Mouse (Mus musculus) natural killer cell, adult 2 months (primary cell): ENCODE measurements at regions not wholly inside any gene's neighbourhood (a gene's known extent, or its start where the extent isn't known, plus 50 kb on each side); places are given as distances from the start of the nearest gene placed in this dataset.

ENCODE experiments used
- DNase-seq, 2 experiments: peaks; one replicate each; pipeline ENCODE4 v3.0.0; 2022; ENCODE audit warnings: low spot score in 2 of 2

DNA sequence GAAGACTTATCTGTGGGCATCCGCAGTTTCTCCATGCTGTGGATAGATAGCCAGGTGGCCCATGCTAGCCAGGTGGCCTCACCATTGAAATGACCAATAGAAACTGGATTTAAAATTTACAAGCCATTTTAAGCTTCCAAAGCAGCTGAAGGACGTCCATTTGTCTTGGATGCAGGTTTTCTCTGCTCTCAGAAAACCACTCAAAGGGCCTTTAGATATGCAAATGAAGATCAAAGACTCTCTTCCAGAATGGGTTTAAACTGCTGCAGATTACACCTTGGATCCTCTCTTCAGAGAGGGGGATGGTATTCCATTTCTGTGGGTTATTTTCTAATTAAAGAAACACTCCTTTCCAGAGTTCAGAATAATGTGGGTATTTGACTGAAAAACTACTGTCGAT is 518.5 kb downstream of the Rnf144a start:
- no peak for DNase-seq

DNA sequence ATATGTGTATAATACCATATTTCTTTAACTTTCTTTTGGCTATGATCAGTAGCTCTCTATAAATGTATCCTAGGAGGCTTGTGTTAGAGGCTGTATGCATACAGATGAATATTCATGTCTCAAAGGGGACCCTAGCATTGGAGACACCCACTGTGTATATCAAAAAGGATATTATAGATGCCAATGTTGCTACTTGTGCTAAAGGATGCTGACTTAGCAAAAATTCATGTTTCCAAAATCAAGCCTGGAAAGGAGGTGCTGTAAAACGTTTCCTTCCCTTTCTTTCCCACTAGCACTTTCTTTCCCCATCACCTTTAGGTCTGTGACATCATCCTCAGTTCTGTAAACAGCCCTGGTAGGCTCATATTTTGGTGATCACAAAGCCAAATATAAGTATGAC is 519.4 kb downstream of the Rnf144a start:
- DNase-seq = no peak

DNA sequence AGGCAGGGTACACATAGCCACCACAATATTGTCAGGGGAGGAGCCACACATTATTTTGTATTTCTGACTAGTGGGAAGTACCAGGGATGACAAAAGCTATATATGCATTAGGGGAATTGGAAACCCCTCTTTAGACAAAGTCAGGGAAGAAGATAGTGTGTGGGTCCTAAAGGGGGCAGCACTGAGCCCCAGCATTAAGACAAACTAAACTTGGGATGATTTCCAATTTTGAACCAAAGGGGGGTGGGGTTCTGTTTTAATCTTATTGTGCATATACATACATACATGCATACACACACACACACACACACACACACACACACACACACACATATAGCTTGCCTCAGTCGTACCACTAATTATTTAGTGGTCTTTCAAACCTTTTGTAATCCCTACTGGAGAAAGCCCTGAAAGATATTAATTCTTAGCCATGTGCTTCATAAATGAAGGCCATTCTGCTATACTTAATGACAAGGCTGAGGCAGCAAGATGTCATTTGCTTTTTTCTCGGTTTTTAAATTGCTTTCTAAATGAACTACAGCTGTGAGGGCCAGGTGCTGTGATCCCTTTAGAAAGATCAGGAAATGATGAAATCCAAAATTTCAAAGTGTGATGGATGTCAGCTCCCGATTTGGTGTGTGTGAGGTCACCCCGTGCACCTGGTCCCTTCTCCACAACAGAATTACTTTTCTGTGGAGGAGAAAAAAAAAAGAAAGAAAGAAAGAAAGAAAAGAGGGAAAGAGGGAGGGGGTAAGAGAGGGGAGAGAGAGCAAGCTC is 523.5 kb downstream of the Rnf144a start:
- DNase-seq = no peak

DNA sequence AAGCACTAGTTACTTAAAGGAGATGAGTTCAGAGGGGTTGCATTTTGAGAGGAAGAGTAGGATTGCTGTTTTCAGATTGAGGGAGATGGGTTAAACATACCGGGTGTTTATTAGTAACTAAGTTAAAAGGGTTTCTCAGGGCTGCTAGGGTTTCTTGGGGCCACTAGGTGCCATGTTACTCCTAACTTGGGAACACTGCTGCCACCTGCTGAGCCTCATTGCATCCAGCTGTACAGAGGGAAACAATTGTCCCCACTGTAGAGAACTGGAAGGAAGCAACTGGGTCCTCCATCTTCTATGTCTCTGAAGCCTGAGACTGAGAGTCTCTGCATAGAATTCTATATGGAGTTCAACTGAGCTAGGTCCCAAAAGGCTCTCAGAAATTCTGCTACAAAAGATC is 524.3 kb downstream of the Rnf144a start:
- no peak for DNase-seq

DNA sequence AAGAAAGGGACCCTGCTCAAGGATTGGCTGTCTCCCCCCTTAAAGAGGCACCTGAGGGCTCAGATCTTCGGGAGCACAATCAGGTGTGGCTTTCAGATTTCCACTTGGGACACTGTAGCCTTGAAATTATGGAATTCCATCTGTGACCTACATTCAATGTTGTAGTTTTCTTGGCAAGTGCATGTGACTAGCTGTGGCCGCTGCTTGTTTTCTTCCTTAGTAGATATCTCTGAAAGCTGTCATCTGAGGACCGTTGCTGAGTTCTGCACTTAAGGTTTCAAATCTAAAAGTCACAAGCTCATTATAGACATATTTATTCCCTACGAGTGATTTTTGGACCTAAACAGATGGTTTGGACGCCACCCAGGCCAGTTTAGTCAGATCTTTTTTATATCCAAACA is 531.3 kb downstream of the Rnf144a start:
- no peak for DNase-seq

DNA sequence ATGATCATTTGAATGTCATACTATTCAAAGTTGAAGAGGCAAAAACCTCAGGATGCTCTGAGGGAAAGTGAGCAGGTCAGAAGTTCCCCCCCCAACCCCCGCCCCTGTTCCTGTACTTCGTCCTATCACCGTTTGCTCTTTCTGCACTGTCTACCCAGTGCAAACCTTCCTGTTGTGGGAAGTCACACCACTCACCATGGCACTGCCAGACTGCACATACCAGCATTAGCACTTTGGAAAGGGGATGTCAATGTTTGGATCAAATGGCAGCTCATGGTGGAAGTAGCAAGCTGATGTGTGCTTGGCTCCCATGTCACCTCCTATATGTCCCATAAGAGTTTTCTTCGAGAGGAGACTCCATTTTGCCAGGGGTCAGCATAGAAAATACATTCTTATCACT is 543.2 kb downstream of the Rnf144a start:
- DNase-seq = no peak

DNA sequence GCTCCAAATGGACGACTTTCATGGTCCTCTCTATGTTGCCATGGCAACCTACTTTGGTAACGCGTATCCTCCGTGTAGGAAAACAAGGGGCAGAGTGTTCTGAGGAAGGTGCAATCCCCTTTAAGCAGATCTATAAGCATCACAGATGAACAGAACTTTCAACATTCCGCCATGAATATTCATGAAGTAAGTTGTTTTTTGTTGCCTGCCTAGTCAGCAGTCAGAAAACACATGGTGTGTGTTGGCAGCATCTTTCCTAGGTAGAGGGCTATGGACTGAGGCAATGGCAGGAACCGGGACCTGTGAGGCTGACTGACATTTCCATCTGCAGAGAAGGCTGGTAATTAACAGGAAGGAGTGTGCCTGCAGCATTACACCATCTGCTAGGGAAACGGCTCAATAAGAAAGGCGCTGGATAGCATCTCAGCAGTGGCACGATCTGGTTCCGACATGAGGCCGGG is 544.0 kb downstream of the Rnf144a start:
- DNase-seq = no peak

DNA sequence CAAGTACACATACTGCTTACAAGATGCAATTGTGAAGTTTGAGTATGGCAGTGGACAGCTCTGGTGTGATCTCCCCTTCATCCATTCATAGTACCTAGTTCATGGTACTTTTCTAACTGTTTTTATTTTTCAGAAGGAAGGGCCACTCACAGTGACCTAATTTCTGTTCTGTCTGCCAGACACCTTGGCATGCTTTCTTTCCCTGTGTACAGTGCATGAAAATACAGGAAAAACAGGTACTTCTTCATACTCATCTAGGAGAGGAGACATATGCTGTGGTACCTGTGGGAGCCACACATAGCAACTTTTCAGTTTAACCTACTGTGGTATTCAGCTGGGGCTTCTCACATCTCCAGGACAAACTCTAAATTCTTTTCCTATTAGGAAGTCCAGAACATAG is 545.2 kb downstream of the Rnf144a start:
- no peak for DNase-seq

DNA sequence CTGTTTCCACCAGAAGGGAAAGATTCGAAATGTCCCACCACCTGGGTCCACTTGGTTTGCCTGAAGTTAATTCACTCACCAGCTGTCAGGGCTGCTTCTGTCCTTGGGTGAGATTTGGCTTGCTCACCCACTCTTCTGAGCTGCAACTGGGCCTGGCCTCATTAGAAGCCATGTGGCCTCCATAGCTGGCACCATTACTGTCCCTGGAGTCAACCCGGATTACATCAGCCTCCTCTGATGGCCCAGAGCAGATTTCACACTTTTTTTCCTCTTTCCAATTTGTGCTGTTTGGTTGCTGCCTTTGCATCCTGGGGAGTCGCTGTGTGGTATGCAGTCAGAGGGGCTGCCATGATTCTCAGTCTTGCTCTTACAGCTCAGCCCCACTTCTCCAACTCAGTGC is 550.0 kb downstream of the Rnf144a start:
- no peak for DNase-seq

DNA sequence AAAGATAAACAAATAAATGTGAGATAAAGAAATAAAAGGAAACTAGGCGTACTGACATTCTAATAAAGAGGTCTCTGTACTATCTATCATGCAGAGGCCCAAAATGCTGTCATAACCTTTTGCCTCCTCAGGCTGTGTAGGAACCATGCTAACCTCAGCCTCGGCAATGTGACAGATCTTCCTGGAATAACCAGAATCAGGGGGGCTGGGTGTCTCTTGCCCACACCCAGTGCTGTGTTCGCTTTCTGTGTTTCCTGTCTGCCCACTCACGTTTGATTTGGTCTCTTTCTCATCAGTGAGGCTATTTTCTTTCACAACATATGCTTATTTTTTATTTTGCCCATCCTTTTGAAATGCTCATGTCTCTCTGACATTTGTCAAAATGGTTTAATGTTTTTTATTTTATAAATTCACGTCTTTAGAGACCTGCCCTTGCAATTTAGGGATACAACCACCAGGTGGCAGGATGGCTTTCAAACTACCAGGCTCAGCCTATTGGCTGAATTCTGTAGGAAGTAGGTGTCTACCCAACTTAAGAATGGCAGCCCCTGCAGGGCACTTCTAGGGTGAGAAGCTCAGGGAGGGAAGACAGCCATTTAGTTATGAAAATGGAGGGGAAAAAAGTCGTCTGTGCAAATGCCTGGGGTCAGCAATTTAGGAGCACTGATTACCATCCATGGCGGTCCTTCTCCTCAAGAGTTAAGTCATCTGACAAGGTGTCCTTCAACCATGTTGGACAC is 550.8 kb downstream of the Rnf144a start:
- peak; percentile 57 to 71 for DNase-seq

DNA sequence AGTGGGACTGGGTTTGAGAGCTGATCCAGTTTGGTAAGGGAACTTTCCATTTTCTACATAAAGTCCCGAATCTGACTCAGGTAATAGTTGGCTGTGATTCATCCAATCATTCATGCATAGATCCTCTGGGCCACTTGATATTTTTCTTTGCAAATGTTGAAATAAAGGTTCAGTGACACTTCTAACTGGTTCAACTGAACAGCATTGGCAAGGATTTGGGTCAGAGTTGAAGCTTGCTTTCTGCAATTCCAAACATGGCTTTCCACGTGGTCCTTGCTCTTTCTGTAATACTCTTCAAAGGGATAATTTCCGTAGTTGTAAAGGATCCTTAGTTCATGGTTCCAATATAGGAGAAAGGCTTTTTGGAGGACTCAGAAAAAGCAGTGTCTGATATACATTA is 554.0 kb downstream of the Rnf144a start:
- no peak for DNase-seq

DNA sequence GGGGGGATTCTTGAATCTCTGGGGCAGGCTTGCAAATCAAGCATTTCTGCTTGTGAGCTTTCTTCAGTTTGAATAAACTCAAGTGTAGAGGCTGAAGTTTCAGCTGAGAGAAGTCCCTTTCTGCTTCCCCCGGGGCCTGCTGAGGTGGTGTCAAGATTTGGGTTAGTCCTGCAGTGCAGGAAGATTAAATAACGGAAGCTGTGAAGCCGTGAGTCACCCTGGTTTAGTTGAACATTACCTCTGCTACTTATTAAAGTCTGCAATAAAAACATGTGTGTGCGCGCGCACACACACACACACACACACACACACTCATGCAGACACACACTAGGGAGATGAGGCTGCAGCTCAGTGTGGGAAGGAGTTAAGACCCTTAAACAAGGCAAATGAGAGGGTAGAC is 556.7 kb downstream of the Rnf144a start:
- DNase-seq = no peak

DNA sequence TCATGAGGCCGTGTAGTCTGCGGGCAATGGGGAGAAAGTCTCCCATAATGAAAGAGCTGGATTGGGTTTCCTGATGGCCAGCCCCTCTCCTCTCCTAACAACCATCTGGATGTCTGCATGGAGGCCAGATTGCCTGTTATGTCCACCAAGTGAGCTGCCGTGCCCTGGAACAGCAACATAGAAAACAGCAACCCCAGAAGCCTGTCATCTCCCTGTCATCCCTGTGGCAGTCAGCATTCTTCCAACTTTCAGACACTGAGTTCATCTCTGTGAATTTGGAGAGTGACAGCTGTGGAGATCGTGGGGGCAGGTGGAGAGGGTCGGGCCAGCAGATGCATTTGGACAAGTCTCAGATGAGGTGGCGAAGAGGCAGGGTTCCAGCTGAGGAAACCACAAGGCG is 585.0 kb downstream of the Rnf144a start:
- DNase-seq = no peak

DNA sequence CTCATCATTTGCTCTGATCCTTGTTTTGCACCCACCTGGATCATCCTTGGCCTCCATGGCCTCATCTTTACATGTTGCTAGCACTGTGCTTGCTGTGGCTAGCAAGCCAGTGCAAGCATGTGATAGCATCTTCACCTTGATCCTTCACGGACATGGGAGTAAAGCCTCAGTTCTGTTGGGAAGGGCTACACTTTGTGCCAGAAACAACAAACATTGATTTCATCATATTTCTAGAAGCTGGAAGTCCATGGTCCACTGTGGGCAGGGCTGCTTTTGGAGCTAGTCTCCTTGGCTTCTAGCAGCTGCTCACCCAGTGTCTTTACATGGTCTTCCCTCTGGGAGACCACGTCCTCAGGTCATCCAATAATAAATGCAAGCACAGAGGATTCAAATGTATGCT is 587.1 kb downstream of the Rnf144a start:
- no peak for DNase-seq

DNA sequence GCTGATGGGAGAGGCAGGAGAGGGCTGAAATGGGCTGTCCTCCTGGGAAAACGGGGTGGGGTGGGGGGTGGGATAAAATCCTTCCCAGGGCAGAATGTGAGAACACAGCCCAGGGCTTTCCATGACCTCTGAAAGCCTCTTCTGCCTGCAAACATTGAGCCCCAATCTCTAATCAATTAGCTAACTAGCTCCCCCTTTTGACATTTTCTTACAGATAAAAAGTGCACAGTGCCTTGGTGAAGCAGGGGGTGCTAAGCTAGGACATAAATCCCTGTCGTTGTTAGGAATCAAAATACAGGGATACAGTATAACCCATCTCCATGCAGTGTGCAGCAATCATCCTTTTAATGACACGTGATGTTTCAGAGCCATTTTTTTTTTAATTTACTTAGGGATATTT is 588.1 kb downstream of the Rnf144a start:
- DNase-seq = no peak

DNA sequence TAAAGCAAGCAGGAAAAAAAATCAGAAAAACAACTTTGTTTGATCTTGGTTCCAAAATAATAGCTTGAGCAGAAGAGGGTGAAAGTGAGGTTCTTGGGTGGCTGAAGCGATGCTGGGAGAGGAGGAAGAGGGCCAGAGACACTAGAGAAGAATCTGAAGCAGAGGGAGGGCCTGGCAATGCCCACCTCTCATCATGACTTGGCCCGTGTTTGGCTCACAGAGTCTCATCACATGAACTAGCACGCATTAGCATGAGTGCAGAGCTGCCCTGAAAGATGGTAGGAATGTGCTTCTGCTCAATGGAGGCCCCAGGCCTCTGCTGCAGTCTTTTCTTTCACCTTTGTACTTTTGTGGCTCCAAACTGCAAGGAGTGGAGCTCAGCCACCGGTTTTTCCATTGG is 588.6 kb downstream of the Rnf144a start:
- no peak for DNase-seq

DNA sequence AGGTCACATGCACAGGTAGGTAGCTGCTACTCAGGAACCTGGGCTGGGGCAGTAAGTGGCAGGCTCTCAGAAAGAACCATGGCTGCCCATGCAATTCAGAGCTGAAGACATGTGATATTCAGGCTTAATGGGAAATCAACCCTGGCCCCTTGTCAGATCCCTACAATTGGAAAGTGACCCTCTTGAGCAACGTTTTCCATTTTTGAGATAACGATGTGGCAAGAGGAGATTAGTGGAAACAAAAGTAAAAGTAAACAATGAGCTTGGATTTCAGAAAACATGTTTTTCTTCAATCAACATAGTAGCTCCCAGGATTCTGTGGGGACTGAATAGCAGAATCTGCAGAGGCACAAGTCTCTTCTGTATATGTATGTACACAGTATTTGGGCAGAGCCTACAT is 598.8 kb downstream of the Rnf144a start:
- no peak for DNase-seq

DNA sequence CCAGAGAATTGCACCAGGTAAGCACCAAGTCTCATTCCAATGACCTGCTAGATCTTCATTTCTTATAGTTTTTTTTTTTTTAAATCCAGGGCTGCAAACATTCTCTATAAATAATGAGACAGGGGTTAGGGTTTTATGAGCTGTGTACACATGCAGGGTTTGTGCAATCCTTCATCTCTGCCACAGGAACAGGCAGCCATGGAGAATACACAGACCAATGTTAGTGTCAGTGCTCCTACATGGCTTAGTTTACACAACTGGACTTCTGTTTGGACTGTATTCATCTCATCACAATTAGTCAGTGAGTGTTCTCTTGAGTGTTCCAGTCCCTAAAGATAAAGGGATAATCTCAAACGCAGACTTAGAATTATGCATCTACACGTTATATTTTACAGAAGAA is 620.0 kb downstream of the Rnf144a start:
- no peak for DNase-seq

DNA sequence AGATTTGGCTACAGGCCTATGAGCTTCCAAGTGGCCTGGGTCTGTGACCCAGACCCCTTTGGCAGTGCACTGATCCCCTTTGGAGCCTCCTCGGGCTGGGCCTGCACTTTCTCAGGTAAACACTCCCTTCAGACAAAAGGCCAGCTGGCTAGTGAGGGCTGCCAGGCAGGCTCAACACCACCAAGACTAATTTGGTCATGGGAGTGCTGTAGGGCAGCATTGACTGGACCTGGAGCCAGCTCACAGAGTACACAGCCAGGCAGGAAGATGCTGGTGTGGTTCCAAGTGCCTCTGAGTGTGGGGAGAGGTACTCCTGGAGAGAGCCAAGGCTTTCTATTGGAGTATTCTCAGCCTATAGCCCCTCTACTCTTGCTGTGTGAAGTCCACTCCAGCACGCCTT is 620.5 kb downstream of the Rnf144a start:
- no peak for DNase-seq

DNA sequence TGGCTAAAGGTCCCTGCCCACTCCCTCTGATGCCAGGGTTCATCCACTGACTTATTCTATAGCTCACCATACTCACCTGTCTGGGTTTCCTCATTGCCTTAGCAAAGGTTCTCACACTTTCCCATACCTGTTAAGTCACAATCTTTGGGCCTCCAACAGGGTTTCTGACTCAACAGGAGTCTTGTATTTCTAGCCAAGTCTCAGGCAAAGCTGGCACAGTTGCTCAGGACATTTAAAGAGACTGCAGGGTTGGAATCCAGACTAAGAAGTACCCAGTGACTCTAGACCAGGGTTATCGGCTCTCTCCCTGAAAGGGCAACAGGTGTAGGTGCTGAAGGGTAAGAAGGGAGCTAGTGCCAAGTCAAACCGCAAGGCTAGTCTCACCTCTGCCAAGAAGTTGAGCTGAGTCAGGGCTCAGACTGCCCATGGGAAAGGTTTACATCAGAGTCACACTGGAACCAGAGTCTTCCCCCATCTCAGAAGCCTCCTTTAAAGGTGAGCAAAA is 622.4 kb downstream of the Rnf144a start:
- no peak for DNase-seq

DNA sequence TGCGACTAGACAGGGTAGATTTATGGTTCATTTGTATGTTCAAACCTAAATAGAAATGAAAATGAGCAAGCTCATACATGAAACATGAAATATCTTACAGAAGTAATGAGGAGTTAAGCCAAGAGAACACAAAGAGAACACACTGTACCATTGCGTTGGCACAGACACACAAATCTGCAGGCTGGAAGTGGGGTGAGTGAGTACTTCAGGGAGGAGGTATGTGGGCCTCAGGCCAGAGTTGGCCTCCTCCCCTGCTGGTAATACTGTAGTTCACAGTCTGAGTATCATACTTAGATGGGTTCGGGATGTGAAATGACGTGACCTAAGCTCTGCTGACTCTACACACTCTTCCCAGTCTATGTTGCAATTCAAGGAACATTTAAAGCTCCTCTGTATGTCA is 624.1 kb downstream of the Rnf144a start:
- no peak for DNase-seq

DNA sequence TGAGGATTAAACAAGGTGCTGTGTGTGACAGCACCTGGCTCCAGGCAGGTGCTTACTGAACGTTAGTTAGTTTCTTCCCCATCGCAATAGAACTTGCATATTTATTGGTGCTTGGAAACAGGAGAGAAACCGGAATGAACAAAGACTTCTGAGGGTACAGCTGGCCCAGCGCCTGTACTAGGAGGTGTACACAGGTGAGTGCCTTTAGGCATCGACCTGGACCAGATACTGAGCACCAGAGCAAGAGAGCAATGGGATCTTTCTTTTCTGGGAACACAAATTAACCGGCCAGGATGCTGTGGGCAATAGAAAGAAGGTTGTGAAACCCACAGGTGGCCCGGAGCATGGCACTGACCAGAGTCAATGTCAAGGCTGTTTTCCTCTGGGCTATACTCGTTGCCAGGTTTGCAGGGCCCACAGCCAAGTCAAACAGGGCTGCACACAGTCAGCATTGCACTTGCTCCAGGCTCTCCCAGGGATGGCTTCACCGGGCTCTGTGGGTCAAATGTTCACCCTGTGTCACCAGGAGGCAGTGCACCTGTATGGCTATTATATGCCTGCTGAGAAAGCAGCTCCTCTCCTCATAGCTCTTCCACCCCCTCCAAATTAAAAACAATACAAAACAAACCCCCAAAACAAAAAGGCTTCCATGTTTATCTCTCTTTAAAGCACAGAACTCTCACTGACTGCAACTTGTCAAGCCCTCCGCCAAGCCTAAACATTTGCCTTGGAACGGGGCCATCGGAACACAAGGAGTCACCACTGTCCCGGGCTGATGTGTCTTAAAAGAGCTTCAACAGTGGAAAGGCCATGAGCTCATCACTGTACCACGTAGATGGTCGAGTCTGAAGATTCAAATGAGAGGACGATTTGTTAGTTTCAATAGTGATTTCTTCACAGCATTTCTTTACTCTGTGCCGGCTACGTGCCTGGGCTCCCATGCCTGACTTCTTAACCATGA is 629.1 kb downstream of the Rnf144a start:
- no peak for DNase-seq
